Mouse (Mus musculus) retina, adult 2 months (tissue): ENCODE measurements around the gene Myo6.
"Not testable (repeated sequence)": the region's sequence is repeated elsewhere in the genome, so short reads cannot be mapped to it uniquely, and the experiment has no call there.

Source experiments
- DNase-seq: peaks from one replicate; pipeline ENCODE4 v3.0.0-alpha.2; 2012; ENCODE audit warnings: low read depth, low spot score

Gene Myo6

GRCm38 (mm10) chr9:80303518-80303917 lies 138.7 kb downstream of the Myo6 start:
- no peak for DNase-seq

GRCm38 (mm10) chr9:80306390-80306789 lies 141.6 kb downstream of the Myo6 start:
- DNase-seq = no peak

GRCm38 (mm10) chr9:80306853-80307252 lies 142.0 kb downstream of the Myo6 start:
- no peak for DNase-seq

GRCm38 (mm10) chr9:80307629-80308028 lies 142.8 kb downstream of the Myo6 start:
- no peak for DNase-seq

- no peak for DNase-seq
Measured at GRCm38 (mm10) chr9:80313610-80314009, 148.8 kb downstream of the Myo6 start.

- no peak for DNase-seq
Measured at GRCm38 (mm10) chr9:80315922-80316321, 151.1 kb downstream of the Myo6 start.

- DNase-seq = no peak
Measured at GRCm38 (mm10) chr9:80318027-80318426, 153.2 kb downstream of the Myo6 start.

- DNase-seq = not testable (repeated sequence)
Measured at GRCm38 (mm10) chr9:80321051-80321887, 156.4 kb downstream of the Myo6 start.

GRCm38 (mm10) chr9:80332153-80332552 lies 167.3 kb downstream of the Myo6 start:
- no peak for DNase-seq

GRCm38 (mm10) chr9:80333466-80333865 lies 168.6 kb downstream of the Myo6 start:
- no peak for DNase-seq

GRCm38 (mm10) chr9:80333998-80334605 lies 169.3 kb downstream of the Myo6 start:
- DNase-seq = no peak

GRCm38 (mm10) chr9:80335660-80336357 lies 171.0 kb downstream of the Myo6 start:
- DNase-seq = no peak

GRCm38 (mm10) chr9:80338026-80338425 lies 173.2 kb downstream of the Myo6 start:
- DNase-seq = no peak

- DNase-seq = no peak
Measured at GRCm38 (mm10) chr9:80340927-80341326, 176.1 kb downstream of the Myo6 start.

GRCm38 (mm10) chr9:80341756-80342155 lies 176.9 kb downstream of the Myo6 start:
- DNase-seq = no peak

GRCm38 (mm10) chr9:80342520-80342919 lies 177.7 kb downstream of the Myo6 start:
- no peak for DNase-seq

GRCm38 (mm10) chr9:80344451-80345000 lies 179.7 kb downstream of the Myo6 start:
- no peak for DNase-seq

- DNase-seq = no peak
Measured at GRCm38 (mm10) chr9:80351295-80351677, 186.5 kb downstream of the Myo6 start.

GRCm38 (mm10) chr9:80351678-80352331 lies 187.0 kb downstream of the Myo6 start:
- DNase-seq = no peak

GRCm38 (mm10) chr9:80360063-80360462 lies 195.2 kb downstream of the Myo6 start:
- DNase-seq = no peak
